Mouse (Mus musculus): ENCODE data around the gene Pitpnb. TPM values are rescaled to one million over a fixed set of nuclear protein-coding genes. Genes with fewer than 3 reads are reported as not detected.

Gene Pitpnb
- polyA plus RNA-seq, 1 experiment, result 54.1 TPM

DNA sequence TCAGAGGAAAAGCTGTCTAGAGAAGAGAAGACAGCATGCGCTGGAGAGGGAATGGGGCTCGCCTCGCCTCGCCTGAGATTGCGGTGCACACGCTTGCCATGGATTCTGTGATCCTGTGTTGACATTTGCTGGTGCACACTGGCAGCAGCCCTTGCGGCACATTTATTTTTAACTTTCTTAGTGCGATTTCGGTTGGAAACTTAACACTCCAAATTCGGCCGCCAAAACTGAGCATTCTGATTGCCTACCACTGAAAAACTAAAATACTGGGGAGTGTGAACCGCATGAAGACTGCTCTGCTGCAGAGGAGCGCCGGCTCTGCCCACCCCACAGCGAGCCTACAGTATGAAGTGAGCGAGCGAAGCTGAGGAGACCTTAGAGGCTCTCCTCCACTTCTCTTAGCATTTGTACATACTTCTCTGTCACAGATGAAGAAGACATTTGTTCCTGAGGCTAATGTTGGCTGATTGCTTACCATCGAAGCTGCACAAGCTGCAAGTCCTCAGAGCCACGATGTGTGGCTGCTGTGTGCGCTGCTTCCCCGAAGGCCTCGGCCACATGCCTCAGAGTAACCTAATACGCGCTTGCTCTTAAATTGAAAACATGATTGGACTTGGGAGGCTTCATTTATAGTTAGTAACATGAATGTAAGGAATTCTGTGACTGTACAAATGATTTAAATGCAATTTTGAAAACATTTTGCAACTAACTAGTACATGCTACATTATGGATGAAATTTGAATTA lies 45.9 kb downstream of the Pitpnb start:
- H3K27me3 ChIP-seq (ENCODE audit: control insufficient read depth, insufficient read depth, insufficient read length), result no peaks in the 10 kb centered on the region
- TF ChIP-seq MYOG (IDR thresholded peaks at IDR 0.05; ENCODE audit: control insufficient read depth, extremely low read depth, insufficient read length) (no peak), CTCF (IDR thresholded peaks at IDR 0.05; ENCODE audit: control insufficient read depth, insufficient read depth, insufficient read length) (no peak), MYOD1 (IDR thresholded peaks at IDR 0.05; ENCODE audit: control insufficient read depth, insufficient read length, low read depth) (no peak), MAX (IDR thresholded peaks at IDR 0.05) (no peak), FOSL1 (IDR thresholded peaks at IDR 0.05; ENCODE audit: insufficient read depth, low read length, poor library complexity, severe bottlenecking) (no peak), USF1 (IDR thresholded peaks at IDR 0.05; ENCODE audit: low read depth) (no peak), CEBPB (IDR thresholded peaks at IDR 0.05; ENCODE audit: low read depth) (no peak)
- no peak overlapping the region for H3K4me3 ChIP-seq (ENCODE audit: insufficient read depth, poor library complexity, severe bottlenecking)
- no peak overlapping the region for H3ac ChIP-seq (ENCODE audit: control insufficient read depth, insufficient read length, low read depth)
- H3K36me3 ChIP-seq (ENCODE audit: control insufficient read depth, insufficient read depth), result peaks cover 81% of the 10 kb centered on the region
- no peaks in the 10 kb centered on the region for H3K79me2 ChIP-seq (ENCODE audit: control insufficient read depth, insufficient read depth)
- peaks cover 2% of the 10 kb centered on the region for H3K79me3 ChIP-seq (ENCODE audit: low read depth)

DNA sequence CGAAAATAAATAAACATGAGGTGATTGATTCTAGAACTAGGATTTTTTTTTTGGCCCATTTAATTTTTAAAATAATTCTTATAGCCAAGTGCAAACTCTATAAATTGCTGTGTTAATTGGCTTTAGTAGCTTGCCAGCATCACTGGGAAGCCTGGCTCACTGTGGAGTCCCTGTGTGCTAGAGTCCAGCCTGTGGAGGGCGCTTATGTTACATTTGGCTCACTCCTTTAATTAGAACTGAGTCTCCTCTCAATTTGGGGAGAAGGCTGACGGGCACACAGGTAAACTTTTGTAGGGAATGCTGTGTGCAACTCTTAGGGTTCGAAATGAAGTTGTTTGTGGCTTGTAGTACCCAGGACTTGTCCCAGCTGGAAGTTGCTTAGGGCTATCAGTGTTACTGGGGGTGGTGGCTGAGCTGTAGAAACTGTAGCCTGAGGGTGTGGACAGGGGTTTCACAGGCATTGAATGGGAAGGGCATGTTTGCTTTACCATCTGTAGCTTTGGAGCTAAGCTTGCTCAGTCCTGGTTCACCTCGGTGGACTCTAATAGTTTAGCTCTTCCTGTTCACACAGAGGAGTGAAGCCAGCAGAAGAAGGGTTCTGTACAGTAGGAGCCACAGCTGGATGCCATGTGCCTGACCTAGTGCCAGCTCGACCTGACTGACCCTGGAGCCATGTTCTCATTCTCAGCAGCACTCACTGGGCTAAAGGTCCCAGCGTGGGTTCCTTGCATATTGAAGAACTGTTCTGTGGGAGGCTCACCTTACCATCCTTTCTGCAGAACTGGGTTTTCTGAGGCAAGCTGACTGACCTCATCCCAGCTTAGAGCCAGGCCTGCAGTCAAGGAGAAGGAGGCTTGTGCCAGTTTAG lies 47.8 kb downstream of the Pitpnb start:
- peaks cover 82% of the 10 kb centered on the region for H3K36me3 ChIP-seq (ENCODE audit: control insufficient read depth, insufficient read depth)
- TF ChIP-seq USF1 (IDR thresholded peaks at IDR 0.05; ENCODE audit: low read depth), result no peak
- TF ChIP-seq FOSL1 (IDR thresholded peaks at IDR 0.05; ENCODE audit: insufficient read depth, low read length, poor library complexity, severe bottlenecking), result no peak
- no peak for TF ChIP-seq CTCF (IDR thresholded peaks at IDR 0.05; ENCODE audit: control insufficient read depth, insufficient read depth, insufficient read length)
- no peak for TF ChIP-seq MYOD1 (IDR thresholded peaks at IDR 0.05; ENCODE audit: control insufficient read depth, insufficient read length, low read depth)
- TF ChIP-seq CEBPB (IDR thresholded peaks at IDR 0.05; ENCODE audit: low read depth), result no peak
- no peak for TF ChIP-seq MAX (IDR thresholded peaks at IDR 0.05)
- no peaks in the 10 kb centered on the region for H3K27me3 ChIP-seq (ENCODE audit: control insufficient read depth, insufficient read depth, insufficient read length)

DNA sequence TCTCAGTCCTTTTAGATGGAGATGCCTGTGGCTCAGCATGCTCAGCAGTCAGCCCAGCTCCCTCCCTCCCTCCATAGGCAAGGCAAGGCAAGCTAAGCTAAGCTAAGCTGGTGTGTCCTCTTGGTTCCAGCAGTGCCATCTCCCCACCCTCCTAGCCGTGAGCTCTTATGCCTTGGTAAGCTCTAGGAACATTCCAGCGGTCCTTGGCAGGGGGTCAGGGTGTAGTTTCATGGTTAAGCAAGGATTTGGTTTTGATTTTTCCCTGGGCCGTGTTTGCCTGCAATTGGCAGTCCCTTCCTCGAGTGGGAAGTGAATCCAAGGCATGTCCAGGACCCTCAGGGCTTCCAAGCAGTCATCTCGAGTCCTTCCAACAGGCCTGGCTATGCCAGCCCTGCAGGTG lies 52.8 kb downstream of the Pitpnb start:
- Histone ChIP-seq H3K4me3 (ENCODE audit: insufficient read depth, poor library complexity, severe bottlenecking) (no peak overlapping the region), H3K36me3 (ENCODE audit: control insufficient read depth, insufficient read depth) (peaks cover 76% of the 10 kb centered on the region), H3K79me2 (ENCODE audit: control insufficient read depth, insufficient read depth) (no peaks in the 10 kb centered on the region), H3K27me3 (ENCODE audit: control insufficient read depth, insufficient read depth, insufficient read length) (no peaks in the 10 kb centered on the region), H3ac (ENCODE audit: control insufficient read depth, insufficient read length, low read depth) (no peak overlapping the region), H3K79me3 (ENCODE audit: low read depth) (peaks cover 2% of the 10 kb centered on the region)
- no peak for TF ChIP-seq MYOD1 (IDR thresholded peaks at IDR 0.05; ENCODE audit: control insufficient read depth, insufficient read length, low read depth)
- TF ChIP-seq MAX (IDR thresholded peaks at IDR 0.05), result no peak
- TF ChIP-seq CTCF (IDR thresholded peaks at IDR 0.05; ENCODE audit: control insufficient read depth, insufficient read depth, insufficient read length), result no peak
- no peak for TF ChIP-seq FOSL1 (IDR thresholded peaks at IDR 0.05; ENCODE audit: insufficient read depth, low read length, poor library complexity, severe bottlenecking)
- TF ChIP-seq CEBPB (IDR thresholded peaks at IDR 0.05; ENCODE audit: low read depth), result no peak
- TF ChIP-seq USF1 (IDR thresholded peaks at IDR 0.05; ENCODE audit: low read depth), result no peak
- no peak for TF ChIP-seq MYOG (IDR thresholded peaks at IDR 0.05; ENCODE audit: control insufficient read depth, extremely low read depth, insufficient read length)

More for the DNA sequence above, 47.8 kb downstream of the Pitpnb start:
- H3ac ChIP-seq (ENCODE audit: control insufficient read depth, insufficient read length, low read depth), result no peak overlapping the region
- no peaks in the 10 kb centered on the region for H3K79me2 ChIP-seq (ENCODE audit: control insufficient read depth, insufficient read depth)
- peaks cover 2% of the 10 kb centered on the region for H3K79me3 ChIP-seq (ENCODE audit: low read depth)
- H3K4me3 ChIP-seq (ENCODE audit: insufficient read depth, poor library complexity, severe bottlenecking), result no peak overlapping the region

DNA sequence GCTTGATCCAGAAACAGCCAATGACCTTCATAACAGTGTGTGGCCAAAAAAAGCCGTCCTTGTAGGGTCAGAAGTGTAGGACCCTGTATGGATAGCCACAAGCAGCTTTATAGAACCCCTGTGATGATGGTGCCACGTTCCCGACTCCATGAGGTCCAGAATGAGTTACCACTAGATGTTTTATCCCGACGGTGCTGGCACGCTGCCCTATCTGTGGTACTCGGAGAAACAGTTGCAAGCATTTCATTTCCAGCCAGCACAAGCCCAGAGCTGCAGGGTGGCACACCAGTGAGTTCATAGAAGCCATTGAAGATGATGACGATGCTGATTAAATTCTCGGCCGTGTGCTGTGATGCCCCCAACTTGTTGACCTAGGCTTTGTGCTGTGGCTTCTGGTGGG lies 60.3 kb downstream of the Pitpnb start:
- TF ChIP-seq FOSL1 (IDR thresholded peaks at IDR 0.05; ENCODE audit: insufficient read depth, low read length, poor library complexity, severe bottlenecking), result no peak
- Histone ChIP-seq H3K79me3 (ENCODE audit: low read depth) (no peaks in the 10 kb centered on the region), H3K4me3 (ENCODE audit: insufficient read depth, poor library complexity, severe bottlenecking) (no peak overlapping the region), H3K79me2 (ENCODE audit: control insufficient read depth, insufficient read depth) (no peaks in the 10 kb centered on the region), H3K27me3 (ENCODE audit: control insufficient read depth, insufficient read depth, insufficient read length) (no peaks in the 10 kb centered on the region), H3ac (ENCODE audit: control insufficient read depth, insufficient read length, low read depth) (no peak overlapping the region), H3K36me3 (ENCODE audit: control insufficient read depth, insufficient read depth) (peaks cover 23% of the 10 kb centered on the region)

DNA sequence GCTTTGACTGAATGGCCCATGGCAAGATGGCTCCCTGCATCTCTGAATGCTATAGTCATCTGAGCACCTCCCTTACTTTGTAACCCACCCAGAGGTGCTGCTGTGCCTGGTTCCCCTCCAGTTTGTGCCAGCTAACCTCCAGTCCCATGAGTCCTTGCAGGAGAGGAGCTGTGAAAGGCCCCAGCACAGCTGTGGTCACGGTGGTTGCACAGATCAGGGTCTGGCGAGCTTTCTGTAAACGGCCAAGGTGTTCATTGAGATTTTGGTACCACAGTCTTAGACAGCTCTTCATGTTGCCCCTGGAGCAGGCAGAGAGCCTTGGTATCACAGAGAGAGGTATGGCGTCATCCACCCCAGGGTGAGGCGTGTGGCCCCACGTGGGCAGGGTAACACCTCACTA lies 60.9 kb downstream of the Pitpnb start:
- Histone ChIP-seq H3K27me3 (ENCODE audit: control insufficient read depth, insufficient read depth, insufficient read length) (no peaks in the 10 kb centered on the region), H3K79me3 (ENCODE audit: low read depth) (no peaks in the 10 kb centered on the region), H3K79me2 (ENCODE audit: control insufficient read depth, insufficient read depth) (no peaks in the 10 kb centered on the region), H3K4me3 (ENCODE audit: insufficient read depth, poor library complexity, severe bottlenecking) (no peak overlapping the region), H3ac (ENCODE audit: control insufficient read depth, insufficient read length, low read depth) (no peak overlapping the region), H3K36me3 (ENCODE audit: control insufficient read depth, insufficient read depth) (peaks cover 17% of the 10 kb centered on the region)
- no peak for TF ChIP-seq MYOD1 (IDR thresholded peaks at IDR 0.05; ENCODE audit: control insufficient read depth, insufficient read length, low read depth)
- TF ChIP-seq USF1 (IDR thresholded peaks at IDR 0.05; ENCODE audit: low read depth), result no peak
- TF ChIP-seq MYOG (IDR thresholded peaks at IDR 0.05; ENCODE audit: control insufficient read depth, extremely low read depth, insufficient read length), result no peak
- no peak for TF ChIP-seq FOSL1 (IDR thresholded peaks at IDR 0.05; ENCODE audit: insufficient read depth, low read length, poor library complexity, severe bottlenecking)
- no peak for TF ChIP-seq CTCF (IDR thresholded peaks at IDR 0.05; ENCODE audit: control insufficient read depth, insufficient read depth, insufficient read length)
- TF ChIP-seq MAX (IDR thresholded peaks at IDR 0.05), result no peak
- TF ChIP-seq CEBPB (IDR thresholded peaks at IDR 0.05; ENCODE audit: low read depth), result no peak
